Mouse (Mus musculus) heart, postnatal 25 days (tissue): ENCODE results near the gene Foxp3. TPM values are rescaled to one million over a fixed set of nuclear protein-coding genes. Genes with fewer than 3 reads are reported as not detected.

Experiments used
- DNase-seq: peaks from one replicate; pipeline ENCODE4 v3.0.0; 2022; ENCODE audit warnings: low spot score
- intact Hi-C: fragments of 180-260 bp; cut with DNase I; formaldehyde crosslinking; loops from one replicate; pipeline ENCODE4 v1.15.1; 2025
- total RNA-seq, 2 experiments: library from RNA; stranded (reverse); gene quantifications; 2 replicates each; pipeline ENCODE4 v1.2.3; 2021

The Foxp3 gene
- total RNA-seq, 2 experiments from 2014 or later, result not detected

- intact Hi-C loops, result loop anchor here (5.0 to 10.0 kb wide), 2 partner anchors 36 to 338 kb away; partner anchors contain the start of gene Hdac6
- DNase-seq, result no peak
Observed at GRCm38 (mm10) chrX:7606783-7607182, 33.3 kb downstream of the Foxp3 start, which contains the start of gene Cacna1f. TSS of gene Cacna1f (plus strand) at chrX:7607083.

DNA sequence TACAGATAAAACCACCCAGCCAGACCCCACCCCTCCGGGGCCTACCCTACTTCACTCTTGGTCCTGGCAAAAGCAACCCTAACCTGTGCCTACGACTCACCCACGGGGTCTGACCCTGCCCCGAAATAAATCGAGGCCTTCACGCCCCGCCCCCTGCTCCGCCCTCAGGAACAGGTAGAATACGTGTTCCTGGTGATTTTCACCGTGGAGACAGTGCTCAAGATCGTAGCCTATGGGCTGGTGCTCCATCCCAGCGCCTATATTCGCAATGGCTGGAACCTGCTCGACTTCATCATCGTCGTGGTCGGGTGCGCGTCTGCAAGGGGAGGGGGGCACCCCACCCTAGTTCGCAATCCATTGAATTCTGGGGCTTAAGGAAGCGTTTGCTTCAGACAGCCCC lies 36.6 kb downstream of the Foxp3 start:
- intact Hi-C loops, result no loop called here
- DNase-seq, result no peak

- no peak for DNase-seq
- intact Hi-C loops, result no loop called here
Observed at GRCm38 (mm10) chrX:7610536-7611258, 37.3 kb downstream of the Foxp3 start.

- intact Hi-C loops, result no loop called here
Observed at GRCm38 (mm10) chrX:7617889-7618551, 44.6 kb downstream of the Foxp3 start.

DNA sequence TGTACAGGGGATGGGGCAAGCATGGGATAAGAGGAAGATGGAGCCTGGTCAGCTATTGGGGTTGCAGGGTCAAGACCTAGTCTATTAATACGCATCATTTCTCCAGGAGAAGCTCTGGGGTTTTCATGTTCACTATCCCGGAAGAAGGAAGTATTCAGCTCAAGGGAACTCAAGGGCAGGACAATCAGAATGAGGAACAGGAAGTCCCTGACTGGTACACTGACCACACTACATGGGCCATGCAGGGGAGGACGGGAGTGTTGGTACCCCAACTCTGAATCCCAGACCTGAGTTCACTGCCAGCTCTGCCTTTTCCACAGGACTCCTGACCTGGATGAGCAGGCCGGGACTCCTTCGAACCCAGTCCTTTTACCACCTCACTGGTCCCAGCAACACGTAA lies 59.1 kb downstream of the Foxp3 start:
- intact Hi-C loops, result no loop called here

More at GRCm38 (mm10) chrX:7617889-7618551, 44.6 kb downstream of the Foxp3 start:
- no peak for DNase-seq

GRCm38 (mm10) chrX:7635101-7635500 lies 61.7 kb downstream of the Foxp3 start:
- no peak for DNase-seq
- intact Hi-C loops, result no loop called here

More for the DNA sequence above, 59.1 kb downstream of the Foxp3 start:
- no peak for DNase-seq

DNA sequence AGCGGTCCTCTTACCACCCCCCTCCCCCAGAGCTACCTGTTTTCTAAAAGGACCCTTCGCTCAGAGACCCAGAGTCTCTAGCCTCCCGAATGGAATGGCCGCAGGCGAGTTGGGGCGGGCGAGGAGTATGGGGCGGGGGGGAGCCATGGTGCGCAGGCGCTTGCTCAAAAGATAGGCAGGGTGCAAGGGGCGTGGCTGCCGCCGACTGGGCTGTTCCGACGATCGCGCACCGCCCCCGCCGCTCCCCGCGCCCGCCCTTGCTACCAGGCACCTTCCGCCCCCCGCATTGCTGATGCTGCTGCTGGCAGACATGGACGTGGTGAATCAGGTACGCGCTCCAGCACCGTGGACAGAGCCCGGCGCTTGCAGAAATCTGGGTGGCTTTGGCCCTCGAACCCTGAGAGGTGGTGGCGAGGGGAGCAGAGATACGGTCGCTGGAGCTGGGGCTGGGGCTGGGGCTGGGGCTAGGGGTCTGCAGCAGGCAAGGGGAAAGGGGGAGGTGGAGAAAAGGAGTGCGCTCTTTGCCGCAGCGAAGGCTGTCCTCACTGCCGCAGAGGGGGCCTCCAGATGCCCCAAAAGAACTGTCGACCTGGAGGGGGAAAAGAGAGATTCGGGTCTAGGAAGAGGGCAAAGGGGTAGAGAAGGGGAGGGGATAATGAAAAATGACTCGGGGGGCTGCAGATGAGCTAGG lies 65.1 kb downstream of the Foxp3 start, which contains the start of gene Syp:
Gene Syp, plus strand, starts transcription at position 71 of the 691 bp plus-strand sequence.
- DNase-seq, result no peak
- intact Hi-C loops, result no loop called here

- intact Hi-C loops, result loop anchor here (5.0 kb wide), 2 partner anchors 32 to 167 kb away; partner anchors contain the start of genes Cacna1f and Ccdc22
Observed at GRCm38 (mm10) chrX:7639536-7640325, 66.3 kb downstream of the Foxp3 start.

GRCm38 (mm10) chrX:7640785-7641184 lies 67.3 kb downstream of the Foxp3 start:
- intact Hi-C loops, result loop anchor here (5.0 kb wide), 2 partner anchors 33 to 168 kb away; partner anchors contain the start of genes Cacna1f and Ccdc22
- DNase-seq, result no peak

More at GRCm38 (mm10) chrX:7639536-7640325, 66.3 kb downstream of the Foxp3 start:
- no peak for DNase-seq

Other genes starting within 250 kb of the Foxp3 start
- gene Usp27x, start 197.8 kb upstream of the Foxp3 start, total RNA-seq, result under 1 TPM; 0.56 to 0.83 TPM
- 1 to 10 TPM; 2.2 to 2.5 TPM for gene Ppp1r3f, start 639 bp downstream of the Foxp3 start, total RNA-seq
- gene Ccdc22, start 31.9 kb downstream of the Foxp3 start, total RNA-seq, result 10 to 100 TPM; 11.6 to 11.9 TPM
- gene Cacna1f, start 33.4 kb downstream of the Foxp3 start, total RNA-seq, result not detected
- gene Syp, start 64.8 kb downstream of the Foxp3 start, total RNA-seq, result 1 to 10 TPM; 1.7 to 2.4 TPM
- 10 to 100 TPM; 16.5 to 19.9 TPM for gene Prickle3, start 83.6 kb downstream of the Foxp3 start, total RNA-seq
- gene Plp2, start 97.7 kb downstream of the Foxp3 start, total RNA-seq, result 10 to 100 TPM; 41.6 to 54.1 TPM
- 10 to 100 TPM; 24.1 to 26.0 TPM for gene Magix, start 107.6 kb downstream of the Foxp3 start, total RNA-seq
- 10 to 100 TPM; 19.5 to 21.3 TPM for gene Gpkow, start 123.5 kb downstream of the Foxp3 start, total RNA-seq
- 10 to 100 TPM; 34.4 to 44.8 TPM for gene Wdr45, start 140.7 kb downstream of the Foxp3 start, total RNA-seq
- under 1 TPM in 1 of 2 experiments, not detected in 1; 0.42 TPM for gene Gm45208, start 148.6 kb downstream of the Foxp3 start, total RNA-seq
- 1 to 10 TPM; 6.5 to 6.9 TPM for gene Praf2, start 154.8 kb downstream of the Foxp3 start, total RNA-seq
- 1 to 10 TPM in 1 of 2 experiments, under 1 TPM in 1; 0.91 to 2.0 TPM for gene Ccdc120, start 177.3 kb downstream of the Foxp3 start, total RNA-seq
- 10 to 100 TPM; 15.0 to 16.8 TPM for gene Tfe3, start 188.9 kb downstream of the Foxp3 start, total RNA-seq
- gene Gripap1, start 216.1 kb downstream of the Foxp3 start, total RNA-seq, result 10 to 100 TPM; 24.7 to 26.9 TPM
- under 1 TPM; 0.22 to 0.23 TPM for gene Kcnd1, start 248.6 kb downstream of the Foxp3 start, total RNA-seq